Mouse (Mus musculus) adrenal gland, postnatal 14 days (tissue): Measurements from ENCODE around the gene Mmp9. TPM values are rescaled to one million over a fixed set of nuclear protein-coding genes. Genes with fewer than 3 reads are reported as not detected.

Source experiments
- DNase-seq: peaks from one replicate; pipeline ENCODE4 v3.0.0; 2021; ENCODE audit warnings: mixed read lengths
- long read RNA-seq, 2 experiments: library from polyadenylated mRNA; stranded (forward); transcript quantifications; one replicate each; pipeline ENCODE4 v2.0.0; 2021
- total RNA-seq: library from RNA; stranded (reverse); gene quantifications from 2 replicates; pipeline ENCODE4 v1.2.3, GENCODE M21; 2021

The Mmp9 gene
- total RNA-seq, result 1.7 and 2.0 TPM in 2 replicates
- long read RNA-seq, experiment 1, partial matches to known transcripts, result 0 of 1 reads
- long read RNA-seq, experiment 1, other reads (novel, unspliced or antisense), result 0 of 1 reads
- long read RNA-seq, experiment 2, partial matches to known transcripts, result 2 of 2 reads
- long read RNA-seq, experiment 2, other reads (novel, unspliced or antisense), result 0 of 2 reads

- DNase-seq, result no peak
These were observed at the start of gene Mmp9 for GRCm38 (mm10) chr2:164940140-164940830. TSS of gene Mmp9 (plus strand) at chr2:164940780.

GRCm38 (mm10) chr2:164891056-164891834 is 49.3 kb upstream of the Mmp9 start:
- no peak for DNase-seq

DNA sequence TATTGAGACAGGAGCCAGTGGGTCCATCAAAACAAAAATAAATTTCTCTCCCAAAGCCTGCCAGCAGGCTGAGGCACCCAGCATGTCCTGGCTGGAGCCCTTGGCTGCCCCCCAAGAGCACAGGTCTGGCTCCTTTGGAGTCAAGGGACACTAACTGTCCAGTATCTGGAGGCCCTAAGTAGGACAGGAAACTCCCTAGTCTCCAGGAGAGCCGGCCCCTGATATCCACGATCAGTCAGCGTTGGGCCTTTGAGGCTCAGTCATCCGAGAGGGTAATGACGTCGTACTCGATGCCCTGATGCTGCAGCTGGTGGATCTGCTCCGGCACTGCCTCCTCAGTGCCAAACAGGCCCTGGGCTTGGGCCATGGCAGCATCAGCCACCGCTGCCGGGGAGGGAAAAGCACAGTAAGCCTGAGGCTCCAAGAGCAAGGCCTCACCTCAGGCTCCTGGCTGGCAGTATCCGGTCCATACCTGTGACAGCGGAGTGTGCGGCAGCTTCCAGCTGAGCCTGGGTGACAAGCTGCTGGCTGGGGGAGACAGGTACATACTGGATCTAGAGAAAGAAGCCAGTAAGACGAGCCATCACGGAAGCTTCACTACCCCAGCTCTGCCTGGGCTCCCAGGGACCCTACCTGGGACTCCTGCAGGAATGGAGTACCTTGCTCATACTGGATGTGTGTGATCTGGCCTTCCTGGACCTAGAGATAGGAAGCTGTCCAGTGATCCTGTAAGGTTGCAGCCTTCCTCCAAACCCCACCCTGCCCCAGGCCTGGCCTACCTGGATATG is 48.5 kb upstream of the Mmp9 start:
- no peak for DNase-seq

- DNase-seq, result no peak
These were observed 47.8 kb upstream of the Mmp9 start for GRCm38 (mm10) chr2:164892696-164893216.

DNA sequence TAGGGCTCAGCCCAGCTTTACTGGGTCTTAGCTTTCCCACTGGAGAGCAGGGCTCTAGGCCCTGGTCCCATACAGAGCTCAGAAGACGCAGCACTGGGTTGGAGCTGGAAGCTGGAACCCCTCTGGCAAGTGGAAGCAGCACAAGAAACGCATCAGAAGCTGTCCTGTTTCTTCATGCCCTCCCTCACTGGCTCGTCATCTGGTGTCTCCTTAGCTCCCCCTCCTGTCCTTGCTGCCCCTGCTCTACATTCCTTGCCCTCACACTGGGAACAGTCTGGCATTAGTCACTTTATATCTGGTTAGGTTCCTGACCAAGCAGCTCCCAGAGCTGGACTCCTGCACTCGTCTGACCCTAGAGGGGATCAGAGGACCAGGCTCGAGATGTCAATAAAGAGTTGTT is 46.5 kb upstream of the Mmp9 start:
- DNase-seq, result peak; percentile 64

GRCm38 (mm10) chr2:164894644-164895043 is 45.9 kb upstream of the Mmp9 start:
- DNase-seq, result no peak

- no peak for DNase-seq
These were observed 44.7 kb upstream of the Mmp9 start for GRCm38 (mm10) chr2:164895885-164896284.

GRCm38 (mm10) chr2:164898008-164898407 is 42.6 kb upstream of the Mmp9 start:
- no peak for DNase-seq

GRCm38 (mm10) chr2:164899034-164899433 is 41.5 kb upstream of the Mmp9 start:
- no peak for DNase-seq

GRCm38 (mm10) chr2:164899723-164900459 is 40.7 kb upstream of the Mmp9 start:
- no peak for DNase-seq

GRCm38 (mm10) chr2:164901380-164901779 is 39.2 kb upstream of the Mmp9 start:
- no peak for DNase-seq

- no peak for DNase-seq
These were observed 37.1 kb upstream of the Mmp9 start for GRCm38 (mm10) chr2:164903496-164903895.

DNA sequence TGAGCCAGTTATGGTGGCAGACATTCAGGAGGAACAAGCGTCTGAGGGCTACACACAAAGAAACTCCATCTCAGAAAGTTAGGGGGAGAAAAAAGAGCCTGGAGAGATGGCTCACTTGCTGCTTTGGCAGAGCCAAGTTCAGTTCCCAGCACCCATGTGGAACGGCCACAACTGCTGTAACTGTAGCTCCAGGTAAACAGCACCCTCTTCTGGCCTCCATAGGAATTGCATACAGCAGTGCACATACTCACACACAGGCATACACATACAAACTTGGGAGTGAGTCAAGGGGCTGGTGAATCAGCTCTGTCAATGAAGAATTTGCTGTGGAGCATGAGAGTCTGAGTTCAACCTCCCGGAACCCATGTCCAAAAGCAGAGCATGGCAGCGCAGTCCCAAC is 34.5 kb upstream of the Mmp9 start:
- no peak for DNase-seq

DNA sequence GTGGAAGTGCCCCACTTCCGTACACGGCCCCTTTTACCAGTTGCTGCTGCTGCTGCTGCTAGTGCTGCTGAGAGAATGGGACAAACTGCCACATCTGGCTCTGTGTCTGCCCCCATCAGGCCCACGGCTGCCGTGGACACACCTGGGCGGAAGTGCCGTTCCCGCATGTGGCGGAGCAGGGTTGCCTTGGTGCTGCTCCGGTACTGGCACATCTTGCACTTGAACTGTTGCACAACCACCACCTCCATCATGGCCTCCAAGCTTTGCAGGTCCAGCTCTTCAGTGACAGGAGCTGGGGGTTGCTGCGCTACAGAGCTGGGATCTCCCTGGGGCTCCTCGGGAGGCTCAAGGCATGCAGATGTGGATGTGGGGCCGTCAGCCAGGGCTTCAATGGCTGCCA is 33.1 kb upstream of the Mmp9 start:
- DNase-seq, result no peak

DNA sequence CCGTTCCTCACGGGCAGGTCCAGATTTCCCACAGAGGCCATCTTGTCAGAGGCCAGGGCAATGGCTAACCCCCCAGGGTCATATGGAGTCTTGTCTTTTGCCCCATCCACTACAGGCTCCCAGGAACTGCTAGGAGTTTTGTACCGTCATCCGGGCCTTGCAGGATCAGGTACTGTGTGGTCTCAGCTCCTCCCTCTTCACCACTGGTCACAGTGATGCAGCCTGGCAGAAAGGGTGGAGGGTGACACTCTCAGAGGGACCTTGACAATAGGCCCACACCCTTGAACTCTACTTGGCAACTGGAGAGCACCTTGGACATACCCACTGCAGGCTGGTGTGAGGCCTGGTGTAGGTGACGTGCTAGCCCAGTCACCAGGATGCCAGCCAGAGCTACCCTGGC is 32.6 kb upstream of the Mmp9 start:
- no peak for DNase-seq

GRCm38 (mm10) chr2:164909100-164909499 is 31.5 kb upstream of the Mmp9 start:
- DNase-seq, result no peak

DNA sequence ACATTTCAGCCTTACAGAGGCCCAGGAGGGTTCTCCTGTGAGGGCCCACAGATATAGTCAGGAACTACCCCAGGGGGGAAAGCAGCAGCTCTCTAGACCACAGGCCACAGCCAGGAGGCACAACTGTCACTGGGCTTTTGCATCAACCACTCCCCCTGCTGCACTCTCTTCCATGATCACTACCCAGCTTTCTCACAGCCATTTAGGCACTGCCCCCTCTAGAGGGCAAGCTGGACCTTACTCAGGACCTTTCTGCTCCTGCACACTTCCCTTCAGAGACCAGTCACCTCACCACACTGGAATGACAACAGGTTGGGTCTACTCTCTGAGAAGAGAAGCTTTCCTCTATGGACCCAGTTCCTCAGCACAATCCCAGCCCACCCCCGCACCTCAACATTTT is 31.0 kb upstream of the Mmp9 start:
- DNase-seq, result peak; percentile 74

GRCm38 (mm10) chr2:164910360-164911061 is 30.1 kb upstream of the Mmp9 start:
- DNase-seq, result peak; percentile 64

- peak; percentile 97 for DNase-seq
These were observed 29.2 kb upstream of the Mmp9 start, which contains the start of gene Zfp335 for GRCm38 (mm10) chr2:164911086-164912048. TSS of gene Zfp335 (minus strand) at chr2:164911757.

DNA sequence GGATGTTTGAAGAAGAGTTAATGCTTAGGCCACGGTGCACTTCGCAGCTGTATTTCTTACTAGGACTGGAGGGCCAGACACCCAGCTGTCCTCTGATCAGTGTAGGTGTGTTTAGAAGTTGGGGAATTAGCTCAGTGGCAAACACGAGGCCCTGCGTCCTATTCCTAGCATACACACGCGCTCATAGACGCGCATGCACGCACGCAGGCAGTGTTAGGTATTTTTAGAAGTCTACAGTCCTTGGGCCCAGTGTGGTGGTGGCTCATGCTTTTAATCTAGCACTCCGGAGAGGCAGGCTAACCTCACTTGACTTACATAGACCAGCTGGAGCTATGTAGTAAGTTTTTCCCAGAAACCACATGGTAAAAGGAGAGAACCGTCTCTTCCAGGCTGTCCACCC is 28.4 kb upstream of the Mmp9 start:
- peak; percentile 71 for DNase-seq
